Mouse (Mus musculus): ENCODE results near the gene Serpina3g.
"Not testable (repeated sequence)": the region's sequence is repeated elsewhere in the genome, so short reads cannot be mapped to it uniquely, and the experiment has no call there.

Gene Serpina3g

GRCm38 (mm10) chr12:104235915-104236314 lies at the start of gene Serpina3g:
TSS of gene Serpina3g (plus strand) at chr12:104236245.
- no peak for DNase-seq

GRCm38 (mm10) chr12:104189246-104189645 lies 46.8 kb upstream of the Serpina3g start:
- no peak for DNase-seq

GRCm38 (mm10) chr12:104190852-104191251 lies 45.2 kb upstream of the Serpina3g start:
- DNase-seq = no peak

GRCm38 (mm10) chr12:104209149-104209548 lies 26.9 kb upstream of the Serpina3g start:
- no peak for DNase-seq

- no peak for DNase-seq
These were observed 26.2 kb upstream of the Serpina3g start for GRCm38 (mm10) chr12:104209802-104210201.

- peak; percentile 6 for DNase-seq
These were observed 22.2 kb upstream of the Serpina3g start for GRCm38 (mm10) chr12:104213689-104214444.

- no peak for DNase-seq
These were observed 21.6 kb upstream of the Serpina3g start, which contains the start of gene Serpina3f for GRCm38 (mm10) chr12:104214445-104214753. TSS of gene Serpina3f (plus strand) at chr12:104214544.

GRCm38 (mm10) chr12:104215249-104215648 lies 20.8 kb upstream of the Serpina3g start:
- DNase-seq = no peak

GRCm38 (mm10) chr12:104221616-104222015 lies 14.4 kb upstream of the Serpina3g start:
- no peak for DNase-seq

GRCm38 (mm10) chr12:104223690-104224089 lies 12.4 kb upstream of the Serpina3g start:
- no peak for DNase-seq

- no peak for DNase-seq
These were observed 11.3 kb upstream of the Serpina3g start for GRCm38 (mm10) chr12:104224598-104225300.

GRCm38 (mm10) chr12:104230762-104231161 lies 5.3 kb upstream of the Serpina3g start:
- no peak for DNase-seq

- not testable (repeated sequence) for DNase-seq
These were observed 2.0 kb downstream of the Serpina3g start for GRCm38 (mm10) chr12:104238048-104238447.

GRCm38 (mm10) chr12:104243307-104243706 lies 7.3 kb downstream of the Serpina3g start:
- DNase-seq = no peak

- peak; percentile 24 for DNase-seq
These were observed 9.0 kb downstream of the Serpina3g start for GRCm38 (mm10) chr12:104245092-104245491.

- no peak for DNase-seq
These were observed 9.6 kb downstream of the Serpina3g start for GRCm38 (mm10) chr12:104245595-104245994.

- peak; percentile 34 for DNase-seq
These were observed 11.5 kb downstream of the Serpina3g start for GRCm38 (mm10) chr12:104247553-104248002.

- DNase-seq = no peak
These were observed 12.2 kb downstream of the Serpina3g start for GRCm38 (mm10) chr12:104248231-104248630.

- no peak for DNase-seq
These were observed 25.0 kb downstream of the Serpina3g start for GRCm38 (mm10) chr12:104261041-104261440.

- no peak for DNase-seq
These were observed 26.8 kb downstream of the Serpina3g start, which contains the start of gene Serpina3i for GRCm38 (mm10) chr12:104262863-104263262. TSS of gene Serpina3i (plus strand) at chr12:104263122.

- DNase-seq = no peak
These were observed 30.3 kb downstream of the Serpina3g start for GRCm38 (mm10) chr12:104266374-104266773.

- peak; percentile 3 for DNase-seq
These were observed 42.4 kb downstream of the Serpina3g start for GRCm38 (mm10) chr12:104278216-104279055.

GRCm38 (mm10) chr12:104279056-104279435 lies 43.0 kb downstream of the Serpina3g start:
- peak; percentile 24 for DNase-seq
